Mouse (Mus musculus): ENCODE data around the gene Anks1b. TPM values are rescaled to one million over a fixed set of nuclear protein-coding genes. Genes with fewer than 3 reads are reported as not detected.

Gene Anks1b
- total and polyA plus RNA-seq, 3 experiments: 0.11 TPM; not detected in 2

GRCm38 (mm10) chr10:90830268-90830585 lies 956.9 kb downstream of the Anks1b start:
- Histone ChIP-seq H3K4me3 (ENCODE audit: low read depth, low read length) (no peak overlapping the region), H3K9me3 (replicated peaks) (peaks cover 22% of the 10 kb centered on the region), H3K36me3 (replicated peaks) (no peaks in the 10 kb centered on the region), H3K4me1 (ENCODE audit: insufficient read depth, low read depth, low read length) (no peaks in the 10 kb centered on the region), H3K27me3 (ENCODE audit: insufficient read depth, low read length) (no peaks in the 10 kb centered on the region)
- ATAC-seq (ENCODE audit: extremely low read depth, insufficient number of reproducible peaks, low FRiP score, poor library complexity, severe bottlenecking): no peak
- TF ChIP-seq CTCF (IDR thresholded peaks at IDR 0.05; ENCODE audit: low read depth, low read length) (no peak), GATA1 (IDR thresholded peaks at IDR 0.05; ENCODE audit: borderline replicate concordance, low read length) (no peak), POLR2AphosphoS5 (IDR thresholded peaks at IDR 0.05; ENCODE audit: insufficient replicate concordance, low read depth, low read length) (no peak), GATA2 (IDR thresholded peaks at IDR 0.05; ENCODE audit: borderline replicate concordance, low read depth, low read length) (no peak), TAL1 (conservative IDR thresholded peaks at IDR 0.05; ENCODE audit: low read depth, low read length) (no peak)
- no peak for DNase-seq (ENCODE audit: low spot score)

- DNase-seq (ENCODE audit: low spot score) (no peak), ATAC-seq (ENCODE audit: extremely low read depth, insufficient number of reproducible peaks, low FRiP score, poor library complexity, severe bottlenecking) (no peak)
- Histone ChIP-seq H3K36me3 (replicated peaks) (no peaks in the 10 kb centered on the region), H3K27me3 (ENCODE audit: insufficient read depth, low read length) (no peaks in the 10 kb centered on the region), H3K4me1 (ENCODE audit: insufficient read depth, low read depth, low read length) (no peaks in the 10 kb centered on the region), H3K4me3 (ENCODE audit: low read depth, low read length) (no peak overlapping the region), H3K9me3 (replicated peaks) (peaks cover 22% of the 10 kb centered on the region)
- no peak for TF ChIP-seq TAL1 (conservative IDR thresholded peaks at IDR 0.05; ENCODE audit: low read depth, low read length)
- TF ChIP-seq GATA2 (IDR thresholded peaks at IDR 0.05; ENCODE audit: borderline replicate concordance, low read depth, low read length): no peak
- no peak for TF ChIP-seq GATA1 (IDR thresholded peaks at IDR 0.05; ENCODE audit: borderline replicate concordance, low read length)
- TF ChIP-seq POLR2AphosphoS5 (IDR thresholded peaks at IDR 0.05; ENCODE audit: insufficient replicate concordance, low read depth, low read length): no peak
- TF ChIP-seq CTCF (IDR thresholded peaks at IDR 0.05; ENCODE audit: low read depth, low read length): no peak
Observed at GRCm38 (mm10) chr10:90830591-90831287, 957.4 kb downstream of the Anks1b start.

GRCm38 (mm10) chr10:90831288-90831626 lies 957.9 kb downstream of the Anks1b start:
- no peaks in the 10 kb centered on the region for H3K4me1 ChIP-seq (ENCODE audit: insufficient read depth, low read depth, low read length)
- TF ChIP-seq TAL1 (conservative IDR thresholded peaks at IDR 0.05; ENCODE audit: low read depth, low read length) (no peak), GATA1 (IDR thresholded peaks at IDR 0.05; ENCODE audit: borderline replicate concordance, low read length) (no peak), GATA2 (IDR thresholded peaks at IDR 0.05; ENCODE audit: borderline replicate concordance, low read depth, low read length) (no peak), POLR2AphosphoS5 (IDR thresholded peaks at IDR 0.05; ENCODE audit: insufficient replicate concordance, low read depth, low read length) (no peak), CTCF (IDR thresholded peaks at IDR 0.05; ENCODE audit: low read depth, low read length) (no peak)
- H3K36me3 ChIP-seq (replicated peaks): no peaks in the 10 kb centered on the region
- ATAC-seq (ENCODE audit: extremely low read depth, insufficient number of reproducible peaks, low FRiP score, poor library complexity, severe bottlenecking) (no peak), DNase-seq (ENCODE audit: low spot score) (no peak)
- H3K9me3 ChIP-seq (replicated peaks): peaks cover 22% of the 10 kb centered on the region
- no peak overlapping the region for H3K4me3 ChIP-seq (ENCODE audit: low read depth, low read length)
- no peaks in the 10 kb centered on the region for H3K27me3 ChIP-seq (ENCODE audit: insufficient read depth, low read length)

- H3K4me3 ChIP-seq (ENCODE audit: low read depth, low read length): no peak overlapping the region
- no peak for DNase-seq (ENCODE audit: low spot score)
- no peak for ATAC-seq (ENCODE audit: extremely low read depth, insufficient number of reproducible peaks, low FRiP score, poor library complexity, severe bottlenecking)
Observed at GRCm38 (mm10) chr10:90834306-90834705, 961.0 kb downstream of the Anks1b start.

GRCm38 (mm10) chr10:90835195-90835594 lies 961.9 kb downstream of the Anks1b start:
- H3K27me3 ChIP-seq (ENCODE audit: insufficient read depth, low read length): no peaks in the 10 kb centered on the region
- H3K4me1 ChIP-seq (ENCODE audit: insufficient read depth, low read depth, low read length): no peaks in the 10 kb centered on the region
- no peaks in the 10 kb centered on the region for H3K36me3 ChIP-seq (replicated peaks)
- DNase-seq (ENCODE audit: low spot score) (no peak), ATAC-seq (ENCODE audit: extremely low read depth, insufficient number of reproducible peaks, low FRiP score, poor library complexity, severe bottlenecking) (no peak)
- TF ChIP-seq POLR2AphosphoS5 (IDR thresholded peaks at IDR 0.05; ENCODE audit: insufficient replicate concordance, low read depth, low read length) (no peak), TAL1 (conservative IDR thresholded peaks at IDR 0.05; ENCODE audit: low read depth, low read length) (no peak), GATA1 (IDR thresholded peaks at IDR 0.05; ENCODE audit: borderline replicate concordance, low read length) (no peak), GATA2 (IDR thresholded peaks at IDR 0.05; ENCODE audit: borderline replicate concordance, low read depth, low read length) (no peak), CTCF (IDR thresholded peaks at IDR 0.05; ENCODE audit: low read depth, low read length) (no peak)
- no peak overlapping the region for H3K4me3 ChIP-seq (ENCODE audit: low read depth, low read length)
- H3K9me3 ChIP-seq (replicated peaks): peaks cover 4% of the 10 kb centered on the region; the same call in 1 of the 2 replicates

More at GRCm38 (mm10) chr10:90834306-90834705, 961.0 kb downstream of the Anks1b start:
- no peaks in the 10 kb centered on the region for H3K27me3 ChIP-seq (ENCODE audit: insufficient read depth, low read length)
- TF ChIP-seq TAL1 (conservative IDR thresholded peaks at IDR 0.05; ENCODE audit: low read depth, low read length) (no peak), GATA2 (IDR thresholded peaks at IDR 0.05; ENCODE audit: borderline replicate concordance, low read depth, low read length) (no peak), POLR2AphosphoS5 (IDR thresholded peaks at IDR 0.05; ENCODE audit: insufficient replicate concordance, low read depth, low read length) (no peak), GATA1 (IDR thresholded peaks at IDR 0.05; ENCODE audit: borderline replicate concordance, low read length) (no peak), CTCF (IDR thresholded peaks at IDR 0.05; ENCODE audit: low read depth, low read length) (no peak)
- no peaks in the 10 kb centered on the region for H3K4me1 ChIP-seq (ENCODE audit: insufficient read depth, low read depth, low read length)
- H3K9me3 ChIP-seq (replicated peaks): peaks cover 9% of the 10 kb centered on the region
- no peaks in the 10 kb centered on the region for H3K36me3 ChIP-seq (replicated peaks)

GRCm38 (mm10) chr10:90839611-90840335 lies 966.5 kb downstream of the Anks1b start:
- Histone ChIP-seq H3K9me3 (replicated peaks) (no peaks in the 10 kb centered on the region; the same call in 1 of the 2 replicates), H3K27me3 (ENCODE audit: insufficient read depth, low read length) (no peaks in the 10 kb centered on the region), H3K36me3 (replicated peaks) (no peaks in the 10 kb centered on the region), H3K4me1 (ENCODE audit: insufficient read depth, low read depth, low read length) (no peaks in the 10 kb centered on the region), H3K4me3 (ENCODE audit: low read depth, low read length) (no peak overlapping the region)
- TF ChIP-seq TAL1 (conservative IDR thresholded peaks at IDR 0.05; ENCODE audit: low read depth, low read length): no peak
- no peak for TF ChIP-seq POLR2AphosphoS5 (IDR thresholded peaks at IDR 0.05; ENCODE audit: insufficient replicate concordance, low read depth, low read length)
- TF ChIP-seq GATA2 (IDR thresholded peaks at IDR 0.05; ENCODE audit: borderline replicate concordance, low read depth, low read length): no peak
- TF ChIP-seq GATA1 (IDR thresholded peaks at IDR 0.05; ENCODE audit: borderline replicate concordance, low read length): no peak
- no peak for TF ChIP-seq CTCF (IDR thresholded peaks at IDR 0.05; ENCODE audit: low read depth, low read length)
- DNase-seq (ENCODE audit: low spot score) (no peak), ATAC-seq (ENCODE audit: extremely low read depth, insufficient number of reproducible peaks, low FRiP score, poor library complexity, severe bottlenecking) (no peak)

Measured in G1E (cell line).